Mouse (Mus musculus) thymus, adult 18-20 months (tissue): Measurements from ENCODE around the gene Dapk1.

Experiments
- DNase-seq, 2 experiments: peaks; one replicate each; pipeline ENCODE4 v3.0.0; 2022; ENCODE audit warnings: mixed read lengths in 2 of 2

Gene Dapk1

GRCm38 (mm10) chr13:60668036-60668435, 66.3 kb downstream of the Dapk1 start:
- no peak for DNase-seq

- no peak for DNase-seq
Measured at GRCm38 (mm10) chr13:60670605-60671004, 68.9 kb downstream of the Dapk1 start.

- no peak for DNase-seq
Measured at GRCm38 (mm10) chr13:60671235-60671634, 69.5 kb downstream of the Dapk1 start.

GRCm38 (mm10) chr13:60672287-60672686, 70.5 kb downstream of the Dapk1 start:
- no peak for DNase-seq

- no peak for DNase-seq
Measured at GRCm38 (mm10) chr13:60672882-60673675, 71.3 kb downstream of the Dapk1 start.

- no peak for DNase-seq
Measured at GRCm38 (mm10) chr13:60674301-60674700, 72.6 kb downstream of the Dapk1 start.

GRCm38 (mm10) chr13:60674911-60675310, 73.2 kb downstream of the Dapk1 start:
- no peak for DNase-seq

- DNase-seq: no peak
Measured at GRCm38 (mm10) chr13:60675416-60675815, 73.7 kb downstream of the Dapk1 start.

GRCm38 (mm10) chr13:60678912-60679311, 77.2 kb downstream of the Dapk1 start:
- no peak for DNase-seq

GRCm38 (mm10) chr13:60682714-60683695, 81.3 kb downstream of the Dapk1 start:
- DNase-seq: no peak

GRCm38 (mm10) chr13:60684050-60684760, 82.5 kb downstream of the Dapk1 start:
- DNase-seq: no peak

GRCm38 (mm10) chr13:60684806-60685205, 83.1 kb downstream of the Dapk1 start:
- no peak for DNase-seq

- DNase-seq: no peak
Measured at GRCm38 (mm10) chr13:60685216-60685615, 83.5 kb downstream of the Dapk1 start.

GRCm38 (mm10) chr13:60686024-60686663, 84.4 kb downstream of the Dapk1 start:
- DNase-seq: no peak

GRCm38 (mm10) chr13:60686967-60687366, 85.2 kb downstream of the Dapk1 start:
- DNase-seq: no peak

- DNase-seq: no peak
Measured at GRCm38 (mm10) chr13:60687462-60687861, 85.7 kb downstream of the Dapk1 start.

GRCm38 (mm10) chr13:60687891-60688290, 86.1 kb downstream of the Dapk1 start:
- no peak for DNase-seq

GRCm38 (mm10) chr13:60690921-60691320, 89.2 kb downstream of the Dapk1 start:
- no peak for DNase-seq

- no peak for DNase-seq
Measured at GRCm38 (mm10) chr13:60691940-60692339, 90.2 kb downstream of the Dapk1 start.

- no peak for DNase-seq
Measured at GRCm38 (mm10) chr13:60695186-60695980, 93.6 kb downstream of the Dapk1 start.

- no peak for DNase-seq
Measured at GRCm38 (mm10) chr13:60696323-60696722, 94.6 kb downstream of the Dapk1 start.

- no peak for DNase-seq
Measured at GRCm38 (mm10) chr13:60696741-60697140, 95.0 kb downstream of the Dapk1 start.
